Mouse (Mus musculus): ENCODE data around the gene Zmynd10. TPM values are rescaled to one million over a fixed set of nuclear protein-coding genes. Genes with fewer than 3 reads are reported as not detected.
A peak's percentile ranks its signal among the peaks of the same experiment; 100 is the strongest.

The Zmynd10 gene
- polyA plus RNA-seq, 1 experiment: 0.56 TPM

GRCm38 (mm10) chr9:107580501-107581317 is 33.6 kb downstream of the Zmynd10 start, which contains the start of gene Hyal3:
Gene Hyal3 (plus strand): TSS chr9:107580818.
- DNase-seq (ENCODE audit: low spot score): peak; percentile 76

DNA sequence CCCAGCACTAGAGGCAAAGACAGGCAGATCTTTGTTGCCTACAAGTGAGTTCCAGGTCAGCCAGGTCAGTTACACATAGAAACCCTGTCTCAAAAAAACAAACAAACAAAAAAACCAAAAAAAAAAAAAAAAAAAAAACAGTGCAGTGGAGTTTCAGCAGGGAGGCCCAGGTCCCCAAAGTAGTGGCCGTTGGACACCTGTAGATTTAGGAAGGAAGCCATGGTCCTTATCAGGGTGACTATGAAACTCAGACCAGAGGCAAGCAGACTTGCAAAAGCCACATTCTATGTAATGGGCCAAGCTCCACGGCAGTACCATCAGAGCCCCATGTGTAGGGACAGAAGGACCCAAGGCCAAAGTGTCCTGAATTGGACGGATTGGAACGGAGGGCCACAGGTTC is 34.5 kb downstream of the Zmynd10 start:
- no peak for DNase-seq (ENCODE audit: low spot score)

DNA sequence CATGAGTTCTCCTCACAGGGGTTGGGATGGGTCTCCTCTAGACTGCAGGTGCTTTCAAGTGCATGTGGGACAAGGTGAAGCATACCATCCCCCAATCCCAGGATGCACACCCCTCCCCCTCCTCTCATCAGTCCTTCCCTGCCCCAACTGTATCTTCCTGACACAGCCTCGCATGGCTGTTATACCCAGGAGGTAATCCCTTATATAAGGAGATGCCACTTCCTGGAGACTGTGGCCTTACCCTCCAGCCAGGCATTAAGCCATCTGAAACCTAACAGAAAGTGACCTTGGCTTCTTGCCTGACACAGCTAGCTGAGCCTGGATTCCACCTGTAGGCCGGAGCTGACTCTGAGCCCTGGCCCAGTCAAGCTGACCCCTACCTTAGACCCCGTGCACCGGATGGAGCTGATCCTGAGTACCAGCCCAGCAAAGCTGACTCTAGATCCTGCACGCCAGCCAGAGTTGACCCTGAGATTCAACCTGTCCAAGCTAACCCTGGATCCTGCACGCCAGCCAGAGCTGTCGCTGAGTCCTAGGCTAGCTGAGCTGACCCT is 35.5 kb downstream of the Zmynd10 start:
- no peak for DNase-seq (ENCODE audit: low spot score)

DNA sequence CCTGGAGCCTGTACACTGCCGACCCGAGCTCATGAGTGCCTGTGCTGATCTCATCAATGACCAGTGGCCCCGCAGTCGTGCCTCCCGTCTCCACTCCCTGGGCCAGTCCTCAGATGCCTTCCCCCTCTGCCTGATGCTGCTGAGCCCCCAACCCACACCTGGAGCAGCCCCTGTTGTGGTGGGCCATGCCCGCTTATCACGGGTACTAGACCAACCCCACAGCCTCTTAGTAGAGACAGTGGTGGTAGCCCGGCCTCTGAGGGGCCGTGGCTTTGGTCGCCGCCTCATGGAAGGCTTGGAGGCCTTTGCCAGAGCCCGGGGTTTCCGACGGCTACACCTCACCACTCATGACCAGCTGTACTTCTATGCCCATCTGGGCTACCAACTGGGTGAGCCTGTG is 36.1 kb downstream of the Zmynd10 start:
- no peak for DNase-seq (ENCODE audit: low spot score)

GRCm38 (mm10) chr9:107586504-107586903 is 39.4 kb downstream of the Zmynd10 start:
- no peak for DNase-seq (ENCODE audit: low spot score)

DNA sequence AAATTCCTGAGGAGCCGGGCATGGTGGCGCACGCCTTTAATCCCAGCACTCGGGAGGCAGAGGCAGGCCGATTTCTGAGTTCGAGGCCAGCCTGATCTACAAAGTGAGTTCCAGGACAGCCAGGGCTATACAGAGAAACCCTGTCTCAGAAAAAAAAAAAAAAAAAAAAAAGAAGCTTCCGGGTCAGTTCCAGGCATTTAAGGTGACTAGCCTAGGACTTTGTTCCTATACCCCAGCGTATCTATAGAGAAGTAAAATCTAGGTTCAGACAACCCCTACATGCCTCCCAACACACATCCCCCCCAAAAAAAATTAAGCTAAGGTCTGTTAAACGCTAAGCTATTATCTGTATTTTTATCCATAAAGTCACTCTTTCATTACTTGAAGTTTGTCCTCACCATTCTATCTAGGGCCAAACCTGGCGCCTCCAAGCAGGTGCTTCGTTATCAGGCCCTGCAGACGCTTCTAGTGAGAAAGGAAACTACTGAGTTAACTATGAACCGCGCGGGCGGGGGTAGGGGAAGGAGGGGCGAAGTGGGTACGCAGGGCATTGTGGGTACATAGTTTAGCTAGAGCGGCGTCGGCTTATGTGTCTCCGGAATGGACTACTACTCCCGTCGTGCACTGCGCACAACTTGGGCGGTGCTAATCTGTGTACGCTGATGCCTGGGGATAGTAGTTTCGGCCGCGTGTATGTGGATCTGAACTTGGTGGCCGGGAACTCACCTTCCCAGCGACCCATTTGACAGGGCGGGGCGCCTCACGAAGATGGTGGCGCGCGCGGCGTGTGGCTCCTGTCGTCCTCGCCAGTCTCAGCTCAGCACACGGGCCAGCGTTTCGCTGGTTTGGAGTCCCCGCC is 40.1 kb downstream of the Zmynd10 start, which contains the start of gene Ifrd2:
TSS of gene Ifrd2 (plus strand) at position 669 of the 859 bp plus-strand sequence.
- peak; percentile 79 for DNase-seq (ENCODE audit: low spot score)

- DNase-seq (ENCODE audit: low spot score): no peak
Measured at GRCm38 (mm10) chr9:107587833-107588639, 40.9 kb downstream of the Zmynd10 start.

DNA sequence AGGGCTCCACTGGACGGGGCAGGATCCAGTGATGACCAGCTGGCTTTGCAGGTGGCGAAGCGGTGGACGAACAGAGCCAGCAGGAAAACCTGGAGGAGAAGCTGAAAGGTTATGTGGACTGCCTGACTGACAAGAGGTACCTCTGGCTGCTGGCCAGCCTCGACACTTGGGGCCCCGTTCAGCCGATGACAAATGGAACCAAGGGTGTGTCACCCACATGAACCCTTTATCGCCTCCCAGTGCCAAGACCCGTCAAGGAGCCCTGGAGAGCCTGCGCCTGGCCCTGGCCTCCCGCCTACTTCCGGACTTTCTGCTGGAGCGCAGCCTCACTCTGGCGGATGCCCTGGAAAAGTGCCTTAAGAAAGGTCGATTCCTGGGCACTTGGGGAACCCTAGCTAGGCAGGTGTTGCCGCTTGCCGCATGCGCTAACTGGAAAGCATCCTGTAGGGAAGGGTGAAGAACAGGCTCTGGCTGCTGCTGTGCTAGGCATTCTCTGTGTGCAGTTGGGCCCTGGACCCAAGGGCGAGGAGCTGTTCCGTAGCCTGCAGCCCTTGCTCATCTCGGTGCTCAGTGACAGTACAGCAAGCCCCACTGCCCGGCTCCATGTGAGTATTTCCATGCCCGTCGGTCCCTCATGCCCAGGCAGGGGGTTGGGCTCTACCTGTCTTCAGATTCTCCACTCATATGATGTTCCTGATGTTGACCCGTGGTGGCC is 43.1 kb downstream of the Zmynd10 start:
- DNase-seq (ENCODE audit: low spot score): no peak

GRCm38 (mm10) chr9:107590773-107591060 is 43.6 kb downstream of the Zmynd10 start:
- no peak for DNase-seq (ENCODE audit: low spot score)

DNA sequence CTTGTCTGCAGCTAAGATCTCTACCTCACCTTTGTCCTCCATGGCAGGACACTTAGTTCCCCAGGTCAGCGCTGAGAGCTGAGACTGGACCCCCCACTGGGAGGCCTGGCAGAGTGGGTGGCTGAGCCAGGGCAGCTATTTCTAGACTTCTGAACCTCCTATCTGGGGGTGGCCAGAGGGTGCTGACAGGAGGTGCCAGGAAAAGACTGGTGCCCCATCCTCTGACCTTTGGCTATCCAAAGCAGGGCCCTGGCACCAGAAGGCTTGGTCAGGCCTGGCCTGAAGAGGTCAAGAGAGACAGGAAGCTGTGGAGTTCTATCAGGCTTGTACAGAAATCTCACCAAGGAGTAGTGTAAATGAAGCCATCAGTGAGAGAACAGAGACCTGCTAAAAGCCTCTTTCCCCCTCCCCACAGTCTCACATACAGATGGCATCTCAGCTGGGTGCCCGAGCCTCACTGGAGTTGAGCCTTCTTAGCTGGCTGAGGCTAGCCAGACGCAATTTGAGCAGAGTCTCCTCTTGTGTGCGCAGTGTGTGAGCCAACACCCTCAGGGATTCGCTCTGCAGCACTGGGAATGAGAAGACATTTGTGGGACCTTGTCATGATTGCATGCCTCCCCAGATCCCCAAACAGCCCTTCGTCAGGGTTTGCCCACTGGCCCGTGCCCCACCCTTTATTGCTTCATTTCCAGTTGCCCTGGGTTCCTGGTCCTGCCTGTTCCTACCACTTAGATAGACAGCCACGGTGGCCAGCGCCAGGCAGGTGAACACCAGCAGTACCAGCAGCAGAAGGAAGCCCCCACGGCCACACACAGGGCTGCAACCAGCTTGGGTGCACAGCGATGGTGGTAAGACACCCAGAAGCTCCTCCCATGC is 46.2 kb downstream of the Zmynd10 start:
- no peak for DNase-seq (ENCODE audit: low spot score)

GRCm38 (mm10) chr9:107594281-107595062 is 47.4 kb downstream of the Zmynd10 start:
- DNase-seq (ENCODE audit: low spot score): no peak

DNA sequence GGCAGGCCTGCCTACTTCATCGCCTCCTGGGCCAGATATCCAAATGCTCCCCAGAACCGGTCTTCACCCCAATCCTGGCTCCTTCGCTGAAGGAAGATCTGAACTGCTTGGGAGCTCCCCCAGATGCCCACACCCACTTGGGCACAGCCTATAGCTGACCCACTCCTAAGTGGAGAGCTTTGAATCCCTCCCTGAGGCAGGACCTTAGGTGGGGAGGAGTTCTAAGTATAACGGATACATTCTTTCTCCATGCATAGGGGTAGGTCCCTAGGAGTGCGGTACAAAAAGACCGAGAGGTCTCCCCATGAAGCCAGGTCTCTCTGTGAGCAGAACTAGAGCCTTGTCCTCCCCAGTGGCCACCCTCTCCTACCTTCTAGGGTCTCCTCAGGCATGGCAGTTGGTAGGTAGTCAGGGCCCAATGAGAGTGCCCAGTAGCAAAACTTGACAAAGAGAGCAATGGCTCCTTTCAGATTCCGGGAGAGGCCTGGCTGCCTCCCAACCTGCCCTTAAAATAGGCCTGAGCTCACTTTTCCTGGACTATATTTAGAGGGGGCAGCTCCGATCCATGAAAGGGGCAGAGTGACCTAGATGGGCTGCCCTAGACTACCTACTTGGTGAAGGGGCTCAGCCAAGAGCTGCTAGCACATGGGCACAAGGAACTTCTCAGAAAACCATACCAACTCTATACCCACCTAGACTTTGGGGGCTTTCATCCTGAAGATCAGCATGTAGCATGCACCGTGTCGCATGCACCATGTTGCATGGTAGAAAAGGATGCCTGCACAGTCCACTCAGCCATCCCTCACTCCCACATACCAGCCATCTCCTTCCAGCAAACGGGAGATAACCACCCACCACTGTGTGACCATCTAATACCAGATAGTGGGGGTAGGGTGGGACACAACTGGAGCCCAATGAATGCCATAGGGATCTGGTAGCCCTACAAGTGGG is 49.8 kb downstream of the Zmynd10 start:
- DNase-seq (ENCODE audit: low spot score): no peak

DNA sequence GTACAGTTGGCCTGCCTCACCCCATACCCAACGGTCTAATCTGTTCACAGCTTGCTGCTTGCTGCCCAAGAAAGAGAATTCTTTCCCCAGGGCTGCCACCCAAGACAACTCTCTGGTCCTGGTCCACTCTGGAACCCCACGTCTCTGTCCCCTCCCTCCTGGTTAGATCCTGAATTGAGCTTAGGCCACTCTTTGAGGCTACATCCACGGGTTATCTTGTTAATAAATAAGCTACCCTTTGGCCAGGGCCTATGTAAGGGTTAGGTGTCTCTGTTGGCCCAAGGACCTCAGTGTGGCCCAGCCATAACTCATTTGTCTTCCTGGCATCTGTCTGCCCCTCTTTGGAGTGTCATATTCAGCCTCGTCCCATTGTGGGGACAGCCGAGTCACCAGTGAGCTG is 51.3 kb downstream of the Zmynd10 start:
- no peak for DNase-seq (ENCODE audit: low spot score)

DNA sequence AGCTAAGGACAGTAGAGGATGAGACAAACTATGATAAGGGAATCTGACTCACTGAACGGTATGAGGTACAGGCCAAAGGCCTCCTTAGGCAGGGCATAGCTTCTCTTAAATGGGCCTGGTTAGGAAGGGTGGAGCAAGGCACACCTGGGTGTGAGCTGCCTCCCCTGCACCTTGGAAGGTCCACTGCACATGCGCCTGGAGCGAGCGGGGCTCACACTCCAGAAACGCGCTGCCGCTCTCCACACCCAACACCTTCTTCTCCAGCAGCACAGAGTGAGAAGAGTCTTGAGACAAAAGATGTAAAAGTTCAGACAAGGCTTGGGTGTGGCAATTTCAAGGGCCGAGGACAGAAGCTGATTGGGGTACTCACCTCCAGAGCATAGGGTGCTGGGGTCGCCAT is 52.3 kb downstream of the Zmynd10 start:
- no peak for DNase-seq (ENCODE audit: low spot score)

DNA sequence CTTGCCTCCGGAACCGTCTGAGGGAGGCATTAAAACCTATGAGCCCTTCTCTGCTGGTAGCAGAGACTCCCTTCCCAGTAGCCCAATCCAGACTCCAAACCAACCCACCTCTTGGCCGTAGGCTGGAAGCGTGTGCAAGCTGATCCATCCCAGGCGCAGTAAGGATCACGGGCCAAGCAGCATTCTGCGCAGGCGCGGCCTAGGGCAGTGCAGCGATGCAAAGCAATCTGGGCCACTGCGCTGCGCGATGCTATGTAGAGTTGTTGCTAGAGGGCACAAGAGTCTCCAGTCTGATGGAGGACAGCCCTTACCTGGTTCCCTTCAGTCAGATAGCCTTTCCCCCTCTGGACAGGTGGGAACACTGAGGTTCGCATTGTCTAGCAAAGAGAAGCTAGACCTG is 52.7 kb downstream of the Zmynd10 start:
- DNase-seq (ENCODE audit: low spot score): no peak

GRCm38 (mm10) chr9:107600745-107601144 is 53.6 kb downstream of the Zmynd10 start:
- DNase-seq (ENCODE audit: low spot score): no peak
